Mouse (Mus musculus) adrenal gland (tissue): ENCODE data around the gene Glis2.

ENCODE experiments used
- intact Hi-C: fragments of 180-260 bp; cut with DNase I; formaldehyde crosslinking; loops from one replicate; pipeline ENCODE4 v1.15.1; 2025
- long read RNA-seq, 2 experiments: library from polyadenylated mRNA; unstranded; transcript quantifications; one replicate each; pipeline ENCODE4 v2.0.0; 2020; ENCODE audit warnings: borderline replicate concordance in 1 of 2; ENCODE audit not compliant: insufficient replicate concordance in 1 of 2

The Glis2 gene
- long read RNA-seq, experiment 1, partial matches to known transcripts = 3 of 3 reads
- long read RNA-seq, experiment 1, other reads (novel, unspliced or antisense) = 0 of 3 reads
- long read RNA-seq, experiment 2, partial matches to known transcripts = 0 of 4 reads
- long read RNA-seq, experiment 2, other reads (novel, unspliced or antisense) = 4 of 4 reads

DNA sequence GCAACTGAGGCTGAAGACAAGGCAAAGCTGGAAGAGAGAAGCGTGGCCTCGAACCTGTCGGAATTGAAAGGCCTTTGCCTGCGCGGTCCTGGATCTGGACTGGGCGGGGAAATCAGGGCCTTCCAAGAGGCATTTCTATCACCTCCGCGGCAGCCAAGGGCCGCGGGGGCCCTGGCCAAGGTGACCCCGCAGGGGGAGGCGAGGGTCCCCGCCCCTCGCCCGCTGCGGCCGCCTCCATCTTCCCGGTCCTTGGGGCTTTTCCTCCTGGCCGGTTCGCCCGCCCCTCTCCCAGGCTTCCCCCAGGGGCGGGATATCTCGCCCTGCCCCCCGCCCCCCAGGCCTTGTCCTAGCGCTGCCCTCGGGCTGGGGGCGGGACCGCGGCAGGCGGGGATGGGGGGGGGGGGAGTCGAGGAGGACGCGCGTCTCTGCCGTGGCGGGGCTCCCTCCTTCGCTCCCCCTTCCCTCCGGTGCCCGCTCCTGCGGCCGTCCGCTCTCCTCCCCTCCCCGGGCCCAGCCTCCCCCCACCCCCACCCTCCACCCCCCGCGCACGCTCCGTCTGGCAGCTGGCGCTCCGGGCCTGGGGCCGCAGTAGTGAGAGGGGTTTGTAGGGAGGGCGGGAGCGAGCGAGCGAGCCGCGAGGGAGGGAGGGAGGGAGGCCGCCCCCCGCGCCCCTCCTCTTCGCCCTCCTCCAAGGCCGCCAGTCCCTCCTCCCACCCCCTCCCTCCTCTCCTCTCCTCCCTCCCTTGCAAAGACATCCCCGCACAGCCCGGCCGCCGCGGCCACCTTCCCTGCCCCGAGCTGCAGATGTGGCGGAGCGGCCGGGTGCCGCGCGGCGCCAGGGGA lies at the start of gene Glis2:
TSS of gene Glis2 (plus strand) at position 743 of the 843 bp plus-strand sequence.
- intact Hi-C loops = no loop called here

DNA sequence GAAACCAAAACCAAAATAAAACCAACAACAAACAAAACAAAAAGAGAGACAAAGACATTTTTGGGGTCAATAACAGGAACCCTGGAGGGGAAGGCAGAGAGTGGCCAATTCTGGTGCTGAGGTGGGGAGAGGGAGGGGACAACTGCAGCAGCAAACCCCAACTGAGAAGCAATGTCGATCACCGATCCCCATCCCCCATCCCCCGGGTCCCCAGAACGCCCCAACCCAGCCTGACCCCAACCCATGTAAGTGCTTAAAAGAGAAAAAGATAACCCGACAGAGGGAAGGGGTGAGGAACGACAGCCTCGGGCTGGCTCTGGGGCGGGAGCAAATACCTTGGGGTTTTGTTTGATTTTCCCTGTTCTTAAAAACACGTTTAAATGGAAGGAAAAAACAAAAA lies 49.7 kb upstream of the Glis2 start:
- intact Hi-C loops = no loop called here

DNA sequence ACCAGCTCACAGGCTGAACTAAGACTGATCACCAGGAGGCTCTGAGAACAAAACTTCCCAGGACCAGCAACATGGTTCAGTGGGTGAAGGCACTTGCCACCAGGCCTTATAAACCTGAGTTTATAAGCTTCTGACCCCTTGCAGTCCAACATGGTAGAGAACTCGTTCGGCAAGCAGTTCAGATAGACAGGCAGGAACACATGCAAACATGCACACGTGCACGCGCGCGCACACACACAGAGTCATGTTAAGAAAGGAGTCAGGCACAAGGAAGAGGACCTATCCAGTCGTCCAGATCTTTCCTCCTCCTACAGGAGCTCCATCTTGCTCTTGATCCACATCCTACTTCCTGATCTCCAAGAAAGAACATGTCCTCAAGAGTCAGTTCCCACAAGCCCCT lies 47.7 kb upstream of the Glis2 start:
- intact Hi-C loops = no loop called here

DNA sequence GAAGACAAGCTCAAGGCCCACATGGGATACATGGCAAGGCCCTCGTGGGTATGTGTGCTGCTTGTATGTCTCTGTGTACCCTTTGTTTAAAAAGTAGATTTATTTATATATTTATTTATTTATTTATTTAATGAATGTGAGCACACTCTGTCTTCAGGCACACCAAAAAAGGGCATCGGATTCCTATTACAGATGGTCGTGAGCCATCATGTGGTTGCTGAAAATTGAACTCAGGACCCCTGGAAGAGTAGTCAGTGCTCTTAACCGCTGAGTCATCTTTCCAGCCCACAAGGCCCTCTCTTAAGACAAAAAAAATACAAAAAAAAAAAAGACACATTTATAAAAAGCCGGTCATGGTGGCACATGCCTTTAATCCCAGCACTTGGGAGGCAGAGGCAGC lies 46.9 kb upstream of the Glis2 start:
- intact Hi-C loops = no loop called here

DNA sequence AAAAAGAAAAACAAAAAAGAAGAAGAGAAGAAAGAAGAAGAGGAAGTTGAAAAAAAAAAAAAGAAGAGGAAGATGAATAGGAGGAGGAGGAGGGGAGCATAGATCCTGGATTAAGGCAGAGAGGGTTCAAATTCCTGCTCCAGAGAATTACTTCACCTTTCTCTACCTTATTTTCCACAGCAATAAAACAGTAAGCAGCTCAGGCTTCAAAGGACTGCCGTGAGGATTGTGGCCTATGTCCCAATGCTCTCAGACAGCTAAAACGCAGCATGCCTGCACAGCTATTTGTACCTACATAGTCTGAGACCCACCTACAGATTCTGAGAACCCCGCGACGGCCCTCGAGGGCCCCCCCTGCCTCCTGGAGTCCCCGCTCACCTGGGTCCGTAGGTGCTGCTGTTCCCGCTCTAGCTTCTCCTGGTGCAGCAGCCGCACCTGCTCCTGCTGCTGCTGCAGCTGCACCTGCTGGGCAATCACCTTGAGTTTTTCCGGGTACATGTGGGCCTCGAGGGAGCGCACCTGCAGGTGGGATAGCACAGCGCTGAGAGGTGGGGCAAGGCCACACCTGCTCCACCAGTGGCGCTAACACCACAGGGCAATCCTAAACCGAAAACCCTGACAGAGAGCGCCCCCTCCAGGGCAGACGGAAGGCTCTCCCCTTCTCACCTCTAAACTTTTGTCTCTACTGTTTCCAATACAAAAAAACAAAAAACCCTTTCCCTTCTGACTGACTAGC lies 45.4 kb upstream of the Glis2 start:
- intact Hi-C loops = no loop called here

DNA sequence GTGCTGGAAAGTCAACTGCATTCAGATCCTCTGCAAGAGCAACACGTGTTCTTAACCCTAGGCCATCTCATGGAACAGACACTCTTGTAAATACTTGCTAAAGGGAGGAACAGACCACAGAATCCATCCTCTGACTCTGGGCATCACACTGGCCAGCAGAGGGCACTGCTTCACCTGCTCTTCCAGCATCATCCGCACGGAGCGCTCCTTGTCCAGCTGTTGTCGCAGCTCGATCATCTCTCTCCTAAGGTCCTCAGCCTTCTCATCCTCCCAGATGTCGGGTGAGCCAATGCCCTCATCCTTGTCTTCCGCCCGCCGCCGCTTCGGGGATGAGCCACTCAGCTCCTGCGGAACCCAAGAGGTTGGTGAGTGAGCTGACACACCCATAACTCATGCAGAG lies 43.5 kb upstream of the Glis2 start:
- intact Hi-C loops = no loop called here

DNA sequence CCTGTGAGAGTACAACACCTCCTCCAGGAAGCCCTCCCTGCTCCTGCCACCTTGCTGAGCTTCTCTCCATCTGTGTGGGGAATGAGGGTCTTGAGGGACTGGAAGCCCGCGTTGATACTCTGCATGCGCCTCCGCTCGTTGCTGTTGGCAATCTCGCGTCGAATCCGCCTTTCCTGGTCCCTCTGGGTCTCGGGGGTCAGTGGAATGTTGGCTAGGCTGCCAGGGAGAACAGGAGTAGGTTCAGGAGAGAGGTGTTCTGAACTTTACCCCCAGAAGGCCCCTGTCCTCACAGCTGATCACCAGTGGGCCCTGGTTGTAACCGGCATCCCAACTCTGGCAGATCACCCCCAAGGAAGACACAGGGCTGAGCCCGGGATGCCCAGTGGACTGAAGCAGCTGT lies 42.6 kb upstream of the Glis2 start:
- intact Hi-C loops = no loop called here

DNA sequence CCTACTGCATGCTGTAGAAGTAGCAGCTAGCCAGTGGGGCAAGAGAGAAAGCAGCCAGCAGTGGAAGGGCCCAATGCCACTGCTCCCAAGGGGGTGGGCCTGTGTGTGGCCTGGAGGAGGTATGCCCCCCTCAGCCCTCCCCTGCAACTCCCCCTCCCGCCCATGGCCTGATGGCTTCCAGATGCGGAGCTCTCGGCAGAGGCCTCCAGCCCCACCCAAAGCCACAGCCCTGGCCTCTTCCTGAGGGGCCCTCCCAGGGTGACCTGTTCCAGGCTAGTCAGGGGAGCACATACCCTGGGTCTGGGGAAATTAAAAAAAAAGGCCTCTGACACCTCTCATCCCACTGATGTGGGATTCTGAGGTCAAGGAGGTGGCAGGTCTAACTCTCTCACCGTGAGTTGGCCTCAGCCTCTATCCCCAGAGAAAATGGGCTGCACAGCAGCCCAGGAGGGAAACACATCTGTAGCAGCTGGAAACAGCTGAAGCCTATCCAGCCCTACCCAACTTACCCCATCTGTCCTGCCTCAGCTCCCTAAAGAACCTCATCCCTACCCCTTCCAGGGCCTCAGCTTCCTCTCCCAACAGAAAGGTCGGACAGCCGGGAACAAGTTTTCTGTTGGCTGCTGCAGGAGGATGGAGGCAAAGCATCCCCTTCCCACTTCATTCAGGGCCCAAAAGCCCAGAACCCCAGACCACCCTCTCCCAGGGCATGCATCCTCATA lies 41.5 kb upstream of the Glis2 start:
- intact Hi-C loops = no loop called here

DNA sequence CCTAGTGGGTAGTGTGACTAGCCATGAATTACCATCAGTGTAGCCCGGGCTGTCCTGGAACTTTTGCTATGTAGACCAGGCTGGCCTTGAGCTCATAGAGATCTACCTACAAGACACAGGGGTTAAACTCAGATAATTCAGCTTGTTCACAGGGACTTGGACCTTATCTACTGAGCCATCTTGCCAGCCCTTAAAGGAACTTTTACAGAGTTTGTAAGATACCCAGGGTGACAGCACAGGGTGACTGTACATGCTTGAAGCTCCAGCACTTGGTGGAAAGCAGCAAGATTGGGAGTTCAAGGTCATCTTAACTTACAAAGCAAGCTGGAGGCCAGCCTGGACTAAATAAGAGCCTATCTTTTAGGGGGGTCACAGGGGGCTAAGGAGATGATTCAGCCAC lies 39.0 kb upstream of the Glis2 start:
- intact Hi-C loops = no loop called here

DNA sequence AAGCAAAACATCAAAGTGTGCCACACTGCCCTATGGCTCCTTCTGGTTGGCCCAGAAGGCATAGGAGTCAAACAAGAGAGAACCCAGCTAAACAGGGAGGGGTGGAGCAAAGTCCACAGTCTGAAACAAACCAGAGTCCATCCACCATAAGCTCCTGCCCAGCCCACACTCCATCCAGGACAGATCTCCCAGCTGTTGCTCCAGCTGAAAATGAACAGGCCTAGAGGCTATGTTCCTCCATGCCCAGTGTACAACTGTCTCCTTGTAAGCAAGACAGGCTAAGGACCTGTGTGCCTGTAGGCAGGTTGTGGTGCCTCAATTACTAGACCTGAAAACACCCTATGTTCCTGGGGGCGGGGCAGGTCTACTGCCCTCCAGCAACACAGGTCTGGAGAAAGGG lies 37.4 kb upstream of the Glis2 start:
- intact Hi-C loops = no loop called here

DNA sequence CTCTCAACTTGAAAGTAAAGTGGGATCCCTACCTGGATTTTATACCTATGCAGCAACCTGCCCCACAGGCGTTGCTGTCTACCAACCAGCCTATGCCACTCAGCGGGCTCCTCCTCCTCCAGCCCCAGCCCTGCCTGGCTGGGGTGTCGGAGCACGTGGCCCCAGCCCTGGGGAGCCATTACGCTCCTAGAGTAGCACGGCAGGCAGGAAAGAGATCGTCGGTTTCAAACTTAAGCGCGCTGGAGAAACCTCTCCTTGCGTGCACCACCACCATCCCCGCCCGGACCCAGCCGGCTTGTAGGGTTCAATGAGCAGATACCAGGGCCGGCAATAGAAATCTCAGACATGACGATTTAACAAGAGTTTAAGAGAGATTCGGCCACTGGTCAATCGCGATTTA lies 36.6 kb upstream of the Glis2 start:
- intact Hi-C loops = no loop called here

DNA sequence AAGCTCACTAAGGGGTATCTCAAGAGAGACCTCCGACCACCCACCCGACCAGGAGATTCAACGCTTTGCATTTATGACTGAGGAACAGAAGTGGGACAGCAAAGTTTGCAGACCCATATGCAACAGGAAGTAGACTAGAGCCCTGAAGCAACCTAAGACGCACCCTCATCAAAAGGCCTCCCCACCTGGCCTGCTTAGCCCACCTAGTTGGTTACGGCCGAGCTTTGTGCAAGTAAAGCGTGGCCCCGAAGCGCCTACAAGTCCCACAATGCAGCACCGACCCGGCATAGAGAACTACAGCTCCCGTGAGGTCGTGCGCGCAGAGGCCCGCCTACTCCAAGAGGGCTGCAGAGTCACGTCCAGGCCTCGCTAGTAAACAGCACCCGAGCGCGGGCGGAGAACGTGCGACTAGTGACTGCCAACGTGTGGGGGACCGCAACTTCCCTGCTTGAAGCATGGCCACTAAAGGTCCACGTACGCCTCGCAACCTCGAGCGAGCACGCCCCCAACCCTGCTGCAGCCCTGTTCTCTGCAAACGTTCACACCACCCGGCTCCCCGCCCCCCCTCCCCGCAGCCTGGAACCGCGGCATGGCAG lies 36.0 kb upstream of the Glis2 start:
- intact Hi-C loops = no loop called here

DNA sequence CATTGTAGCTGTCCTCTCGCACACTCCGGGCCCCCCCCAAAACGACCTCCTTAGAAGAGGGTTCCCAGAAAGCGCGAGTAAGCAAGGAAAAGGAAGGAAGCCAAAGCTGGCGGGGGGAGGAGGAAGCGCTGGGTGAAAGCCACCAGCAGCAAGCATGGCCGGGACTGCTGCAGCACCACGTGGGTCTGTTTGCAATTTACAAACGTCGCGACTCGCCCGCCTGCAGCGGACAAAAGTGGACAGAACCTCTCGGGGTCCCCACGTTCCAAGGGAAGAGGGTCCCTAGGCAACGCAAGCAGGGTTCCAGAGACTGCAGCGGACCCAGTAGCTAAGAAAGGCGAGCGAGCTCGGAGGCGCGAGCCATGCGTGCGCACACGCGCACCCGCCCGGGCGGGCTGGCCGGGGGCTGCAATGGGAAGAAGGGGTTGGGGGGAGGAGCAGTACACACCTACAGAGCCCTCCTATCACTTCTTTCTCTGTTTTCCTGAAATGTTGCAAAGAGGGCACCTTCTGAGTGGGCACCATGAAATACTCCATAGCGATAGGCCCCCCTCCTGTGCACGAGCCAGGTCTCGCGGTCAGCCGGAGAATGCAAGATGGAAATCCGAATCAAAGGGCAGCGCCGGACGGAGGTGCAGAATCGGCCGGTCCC lies 35.4 kb upstream of the Glis2 start:
- intact Hi-C loops = no loop called here

DNA sequence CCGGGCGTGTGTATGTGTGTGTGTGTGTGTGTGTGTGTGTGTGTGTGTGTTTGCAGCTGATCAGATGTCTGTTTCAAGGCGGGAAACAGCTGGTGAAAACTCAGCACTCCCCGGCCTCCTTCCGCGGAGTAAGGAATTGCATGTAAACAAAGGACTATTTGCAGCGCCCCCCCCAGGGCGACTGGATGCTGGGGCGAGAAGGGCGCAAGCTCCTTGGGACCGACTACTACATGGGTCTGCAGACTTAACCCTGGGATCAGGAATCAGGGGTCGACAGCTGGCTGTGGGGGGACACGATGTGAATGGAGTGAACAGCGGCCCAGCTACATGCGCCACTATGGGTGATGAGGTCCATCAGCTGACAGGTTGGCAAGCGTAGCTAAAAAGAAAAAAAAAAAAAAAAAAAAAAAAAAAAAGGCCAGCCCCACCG lies 34.8 kb upstream of the Glis2 start, which contains the start of gene Tfap4:
TSS of gene Tfap4 (minus strand) at position 140 of the 430 bp plus-strand sequence.
- intact Hi-C loops = no loop called here

DNA sequence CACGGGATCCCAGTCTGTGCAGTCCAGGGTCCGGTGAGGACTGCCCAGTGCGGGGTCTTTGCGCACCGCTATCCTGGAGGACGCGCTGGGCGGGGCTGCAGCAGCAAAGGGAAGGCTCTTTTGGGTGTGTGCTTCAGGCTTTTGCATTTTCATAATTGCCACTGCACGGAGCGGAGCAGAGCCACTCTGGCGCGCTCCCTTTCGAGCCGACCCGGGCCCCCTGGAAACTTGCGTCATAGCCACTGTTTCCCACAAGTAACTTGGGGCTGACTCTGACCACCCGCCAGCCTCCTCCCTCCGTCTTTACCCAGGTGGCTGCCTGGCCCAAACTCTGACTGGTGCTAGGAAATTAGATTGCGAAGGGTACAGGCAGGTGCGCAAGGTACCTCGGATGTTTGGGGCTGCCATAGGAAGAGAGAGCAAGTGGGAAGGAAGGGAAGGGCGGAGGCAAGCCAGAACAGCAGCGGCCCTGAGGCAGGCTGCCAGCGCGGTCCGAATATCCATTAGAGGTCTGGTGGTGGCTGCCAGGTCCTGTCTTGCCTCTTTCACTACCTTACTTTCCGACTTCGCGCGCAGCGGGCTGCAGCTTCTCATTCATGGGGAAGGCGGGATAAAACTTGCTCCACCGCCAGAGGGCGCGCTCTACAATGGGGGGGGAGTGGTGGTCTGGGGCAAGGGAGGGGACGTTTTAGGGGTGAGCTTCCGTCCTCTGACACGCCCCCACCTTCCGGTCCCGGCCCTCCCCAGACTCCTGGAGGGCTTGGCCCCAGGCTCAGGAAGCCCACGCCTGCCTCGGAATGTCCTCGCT lies 34.2 kb upstream of the Glis2 start:
- intact Hi-C loops = no loop called here

DNA sequence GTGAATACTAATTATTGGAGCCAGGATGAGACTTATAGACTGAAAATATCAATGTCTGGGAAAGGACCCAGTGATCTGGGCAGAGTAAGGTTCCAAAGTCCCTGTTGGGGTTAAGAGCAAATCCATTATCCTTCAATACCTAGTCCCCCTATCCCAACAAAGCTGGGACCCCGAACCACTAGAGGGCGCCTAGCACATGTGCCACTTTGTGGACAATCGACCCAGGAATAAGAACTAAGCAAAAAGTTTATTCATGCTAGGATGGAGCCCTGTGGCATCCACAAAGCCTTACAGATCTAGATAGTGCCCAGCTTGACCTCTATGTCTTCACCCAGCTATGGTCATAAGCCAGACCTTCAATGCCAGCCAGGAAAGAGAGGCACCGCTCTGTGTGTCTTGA lies 26.6 kb upstream of the Glis2 start:
- intact Hi-C loops = loop anchor here (1.0 to 5.0 kb wide), 2 partner anchors 39 to 99 kb away; no protein-coding TSS in a partner anchor

DNA sequence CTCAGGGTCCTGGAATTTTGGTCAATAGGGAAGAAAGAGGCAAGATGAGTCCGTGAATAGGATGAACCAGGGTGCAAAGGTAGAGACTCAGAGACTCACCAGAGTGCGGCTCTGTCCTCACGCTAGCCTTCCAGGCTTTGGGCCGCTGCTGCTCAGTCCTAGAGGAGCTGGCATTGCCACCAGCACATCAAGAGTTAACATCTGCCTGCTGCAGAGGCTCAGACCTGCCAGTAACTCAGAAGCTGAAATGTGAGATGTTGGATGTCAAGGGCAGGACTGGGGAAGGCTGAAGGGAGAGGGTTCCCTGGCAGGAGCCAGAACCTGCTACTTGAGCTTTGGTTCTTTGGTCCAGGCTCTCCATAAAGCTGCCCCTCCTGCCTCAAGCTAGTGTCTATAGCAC lies 23.8 kb upstream of the Glis2 start:
- intact Hi-C loops = no loop called here

DNA sequence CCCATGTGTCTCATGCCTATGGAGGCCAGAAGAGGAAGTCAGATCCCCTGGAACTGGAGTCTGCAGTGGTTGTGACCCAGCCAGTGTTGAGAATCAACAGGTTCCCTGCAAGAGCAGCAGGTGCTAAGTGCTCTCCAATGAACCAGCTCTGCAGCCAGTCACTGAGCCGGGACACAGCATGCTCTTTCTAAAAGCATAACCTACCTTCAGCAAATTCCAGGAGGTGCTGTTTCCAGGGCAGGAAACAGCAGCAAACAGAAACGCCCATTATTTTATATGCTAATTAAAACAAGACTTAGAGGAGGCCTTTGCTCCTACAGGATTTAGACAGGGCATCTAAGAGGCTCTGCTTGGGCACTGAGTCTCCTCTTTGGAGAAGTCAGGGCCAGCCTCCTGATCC lies 18.5 kb upstream of the Glis2 start:
- intact Hi-C loops = no loop called here

DNA sequence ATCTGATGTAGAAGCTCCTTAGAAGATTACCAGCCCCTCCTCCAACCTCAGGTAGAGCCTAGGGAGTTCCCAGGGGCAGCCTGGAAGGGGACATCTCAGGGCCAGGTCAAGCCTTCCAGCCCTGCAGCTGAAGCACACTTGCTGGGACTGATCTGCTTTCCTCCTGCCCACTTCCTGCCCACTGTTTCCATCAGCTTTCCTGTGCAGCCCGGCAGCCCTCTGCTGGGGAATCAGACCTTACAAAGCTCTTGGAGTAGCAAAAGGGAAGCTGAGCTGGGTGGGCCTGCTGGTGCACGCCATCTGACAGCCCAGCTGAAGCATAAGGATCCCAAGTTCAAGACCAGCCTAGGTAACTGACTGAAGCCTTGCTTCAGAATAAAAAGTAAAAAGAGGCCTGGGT lies 17.6 kb upstream of the Glis2 start:
- intact Hi-C loops = no loop called here

DNA sequence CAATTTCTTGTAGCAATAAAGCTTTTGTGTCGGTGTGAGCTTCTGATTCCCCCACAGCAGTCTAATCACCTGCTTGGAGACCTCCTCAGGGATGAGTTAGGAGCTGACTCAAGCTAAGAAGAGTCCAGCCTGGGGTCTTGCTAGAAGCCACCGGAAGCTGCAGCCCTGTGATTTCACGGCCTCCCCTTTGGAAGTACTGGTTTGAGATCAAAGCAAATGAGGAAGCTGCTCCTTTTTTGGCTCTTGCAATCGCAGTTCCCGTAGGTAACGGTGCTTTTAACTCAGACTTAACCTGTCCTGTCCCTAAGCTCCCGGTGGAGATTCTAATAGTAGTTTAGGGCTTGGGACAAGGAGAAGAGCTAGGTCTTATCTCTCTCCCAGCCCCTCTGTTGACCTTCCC lies 15.9 kb upstream of the Glis2 start:
- intact Hi-C loops = no loop called here
